Mouse (Mus musculus): ENCODE data around the gene Adamts9.

Gene Adamts9

DNA sequence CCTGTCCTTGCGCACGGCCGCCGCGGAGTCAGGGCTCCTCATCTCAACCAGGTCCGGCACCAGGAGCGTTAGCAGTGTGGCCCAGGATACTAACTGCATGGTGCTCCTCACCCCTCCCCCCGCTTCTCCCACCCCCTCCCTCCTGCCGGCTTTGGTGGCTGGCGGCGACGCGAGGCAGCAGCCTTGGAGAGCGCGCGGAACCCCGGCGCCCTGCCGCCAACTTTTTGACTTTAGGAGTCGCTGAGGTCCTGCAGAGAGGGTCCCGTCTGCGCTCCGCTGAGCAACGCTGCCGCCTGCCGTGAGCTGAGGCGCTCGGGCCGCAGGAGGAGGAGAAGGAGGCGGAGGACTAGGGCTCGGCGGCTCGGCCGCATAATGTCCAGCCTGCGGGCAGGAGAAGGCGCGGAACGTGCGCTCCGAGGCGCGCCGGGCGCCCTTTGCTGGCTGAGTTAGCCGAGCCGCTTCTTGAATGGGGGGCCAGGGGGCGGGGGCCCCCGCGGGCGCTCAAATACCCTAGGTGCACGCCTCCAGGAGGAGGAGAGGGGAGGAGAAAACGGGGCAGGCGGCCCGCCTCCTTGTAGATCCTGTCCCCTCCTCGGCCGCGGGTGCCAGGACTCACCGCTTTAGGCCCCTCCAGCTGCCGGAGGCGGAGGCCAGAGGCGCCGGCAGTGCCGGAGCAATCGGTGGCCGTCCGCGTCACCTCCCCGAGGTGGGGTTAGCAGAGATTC lies at the start of gene Adamts9:
TSS of gene Adamts9 (minus strand) at position 436 of the 725 bp plus-strand sequence.
- peak; percentile 12 to 16 for DNase-seq

DNA sequence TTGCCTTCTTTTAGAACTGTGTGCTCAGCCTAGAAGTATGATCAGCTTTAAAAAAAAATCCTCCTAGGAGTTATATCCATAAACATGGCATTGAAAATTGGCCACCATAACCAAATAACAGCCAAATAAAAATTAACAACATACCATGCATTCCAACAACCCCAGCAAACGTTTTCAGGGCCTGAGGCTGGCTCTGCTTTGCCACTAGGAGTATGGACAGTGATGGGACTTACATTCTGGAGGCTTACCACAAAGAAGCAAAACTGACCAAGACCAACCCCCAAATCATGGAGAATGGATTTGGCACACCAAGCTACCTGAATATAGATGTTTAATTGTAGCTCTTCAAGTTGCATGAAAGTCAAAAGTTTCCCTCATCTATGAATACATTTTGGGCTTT lies 48.3 kb upstream of the Adamts9 start:
- no peak for DNase-seq

DNA sequence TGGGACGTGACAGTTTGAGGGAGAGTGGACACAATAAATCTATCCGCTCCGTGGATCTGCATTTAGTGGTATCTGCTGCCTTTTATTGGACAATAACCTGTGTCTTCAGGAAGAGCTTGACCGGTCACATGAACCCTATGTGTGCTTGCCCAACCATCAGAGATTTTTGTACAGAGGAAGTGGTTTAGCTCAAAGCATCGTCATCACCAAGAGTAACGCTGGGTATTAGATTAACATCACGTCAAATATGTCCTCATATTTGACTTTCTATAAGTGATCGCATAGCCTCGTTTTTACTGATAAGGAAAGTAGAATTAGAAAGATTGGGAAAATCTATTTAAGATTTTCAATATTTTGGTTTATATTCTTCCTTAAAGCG lies 45.3 kb upstream of the Adamts9 start:
- DNase-seq = no peak

DNA sequence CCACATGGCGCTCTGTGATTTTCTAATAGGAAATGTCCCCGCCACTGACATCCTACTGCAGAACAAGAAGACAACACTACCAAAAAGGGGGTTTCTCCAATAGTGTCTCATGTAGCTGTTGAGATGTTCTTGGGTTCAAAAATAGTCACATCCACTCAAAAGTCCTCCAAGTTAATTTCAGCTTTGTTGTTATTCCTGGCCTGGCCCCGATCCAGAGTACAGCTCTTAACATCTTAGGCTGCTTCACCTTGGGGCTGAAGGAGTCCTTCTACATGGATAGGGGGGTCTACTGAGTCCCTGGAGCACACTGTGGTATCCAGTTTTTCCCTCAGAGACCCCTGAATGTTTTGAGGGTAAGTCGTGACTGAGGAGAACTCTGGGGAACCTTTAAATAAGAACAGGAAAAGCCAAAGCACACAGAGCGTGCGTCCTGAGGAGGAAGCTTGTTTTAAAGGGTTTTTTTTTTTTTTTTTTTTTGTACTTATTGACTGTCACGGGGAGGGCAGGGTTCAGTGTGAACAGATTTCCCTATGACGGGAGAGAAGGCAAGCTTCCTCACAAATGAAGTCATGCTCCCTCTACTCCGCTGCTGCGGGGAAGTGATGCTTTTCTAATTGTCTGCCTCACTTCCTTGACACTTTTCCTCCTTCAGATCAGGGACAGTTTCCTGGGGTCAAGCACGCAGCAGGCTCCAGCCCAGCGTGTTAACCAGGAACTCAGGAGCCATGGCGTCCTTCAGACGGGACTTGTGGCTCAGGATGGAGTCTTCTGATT lies 44.7 kb upstream of the Adamts9 start:
- DNase-seq = no peak

DNA sequence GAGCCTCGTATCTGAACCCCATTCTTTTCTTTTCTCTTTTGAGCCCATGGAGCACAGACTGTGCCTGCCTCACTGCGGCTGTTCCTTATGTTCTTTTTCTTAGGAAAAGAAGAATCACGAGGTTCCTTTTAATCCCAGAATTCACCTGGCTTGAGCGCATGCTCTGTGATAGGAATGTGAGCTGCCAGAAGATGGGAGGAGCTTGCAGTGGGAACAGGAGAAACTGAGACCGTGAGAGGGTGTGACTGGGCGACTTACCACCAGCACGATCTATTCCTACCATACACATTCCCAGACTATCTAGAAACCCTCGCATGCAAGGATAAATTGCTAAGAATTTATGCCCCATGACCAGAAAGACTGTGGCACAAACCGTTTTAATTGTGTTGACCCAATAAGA lies 44.1 kb upstream of the Adamts9 start:
- DNase-seq = no peak

DNA sequence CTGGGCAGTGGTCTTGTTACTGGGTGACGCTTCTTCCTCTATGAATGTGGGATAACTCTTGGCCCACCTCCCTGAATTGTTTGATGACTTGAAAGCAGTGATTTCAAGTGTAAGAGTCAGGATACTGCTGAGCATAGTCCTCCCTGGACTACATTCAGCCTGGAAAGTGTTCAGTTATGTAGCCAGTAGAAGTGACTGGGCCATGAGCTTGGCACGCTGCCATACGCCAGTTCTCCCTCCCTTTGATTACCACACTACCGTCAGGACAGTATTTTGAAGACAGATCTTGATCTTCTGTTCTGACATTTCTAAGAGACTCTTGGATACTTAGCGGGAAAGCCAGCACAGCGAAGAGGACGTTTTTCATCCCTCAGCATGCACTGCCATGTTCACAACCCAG lies 40.1 kb upstream of the Adamts9 start:
- no peak for DNase-seq

DNA sequence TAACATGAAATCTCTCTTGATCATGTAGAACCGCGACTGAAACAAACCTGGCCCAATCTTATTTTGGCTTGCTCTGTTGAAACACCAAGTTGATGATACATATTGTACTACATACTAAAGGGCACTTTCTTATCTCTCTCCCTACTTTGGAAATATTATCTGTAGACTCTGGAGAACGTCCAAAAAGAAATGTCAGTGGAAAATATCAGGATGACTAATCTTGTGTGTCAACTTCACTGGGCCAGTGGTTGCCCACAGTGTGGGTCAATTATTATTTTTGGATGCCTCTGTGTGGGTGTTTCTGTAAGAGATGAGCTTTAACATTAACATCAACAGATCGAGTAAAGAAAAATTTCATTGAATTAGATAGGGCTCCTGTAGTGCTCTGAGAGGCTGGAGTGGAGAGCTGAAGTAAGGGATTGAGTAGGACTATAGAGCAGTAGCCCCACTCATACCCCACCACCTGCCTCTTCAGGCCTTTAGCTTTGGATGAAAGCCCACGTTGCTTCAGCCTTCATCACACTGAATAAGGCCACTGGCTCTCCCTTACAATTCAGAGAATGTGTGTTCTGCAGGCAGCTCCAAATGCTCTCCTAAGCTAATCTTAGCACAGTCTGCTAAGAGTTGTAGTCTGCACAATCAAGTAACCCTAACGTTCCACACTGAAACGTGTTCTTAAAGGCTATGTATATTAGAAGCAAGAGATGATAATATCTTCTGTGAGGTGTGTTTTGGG lies 38.3 kb upstream of the Adamts9 start:
- no peak for DNase-seq

DNA sequence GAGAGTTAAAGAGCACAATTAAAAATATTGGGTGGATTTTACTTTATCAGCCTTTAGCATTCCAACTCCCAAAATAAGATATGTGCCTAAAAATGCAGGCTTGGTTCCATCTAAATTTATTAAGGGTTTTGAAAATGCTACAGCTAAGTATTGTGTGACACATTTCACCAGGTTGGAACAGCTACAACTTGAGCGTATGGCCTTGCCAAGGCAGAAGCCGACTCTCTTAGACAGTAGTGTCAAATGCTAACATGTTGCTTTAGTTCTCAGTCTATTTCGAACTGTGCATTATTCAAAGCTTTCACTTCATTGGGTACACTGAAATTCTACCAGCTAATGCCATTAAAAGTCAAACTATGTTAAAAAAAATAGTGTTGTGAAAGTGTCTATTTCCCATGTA lies 30.0 kb upstream of the Adamts9 start:
- DNase-seq = no peak

DNA sequence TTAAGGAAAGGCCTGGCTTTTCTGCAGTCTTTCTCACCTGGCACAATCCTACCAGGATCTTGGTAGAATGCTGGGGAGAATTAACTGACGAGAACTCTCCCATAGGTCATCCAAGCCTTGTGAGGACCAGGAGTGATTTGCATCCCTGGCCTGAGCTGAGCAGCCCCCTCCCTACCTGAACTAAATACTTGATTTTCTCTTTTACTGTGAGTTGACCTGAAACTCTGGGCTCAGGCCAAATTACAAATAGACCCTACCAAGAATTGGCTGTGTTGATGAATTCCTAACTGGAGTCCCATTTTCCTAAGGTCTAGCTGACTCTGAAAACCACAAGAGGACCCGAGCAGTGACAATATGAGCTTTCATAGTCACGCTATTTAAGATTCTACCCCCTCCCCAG lies 25.4 kb upstream of the Adamts9 start:
- no peak for DNase-seq

DNA sequence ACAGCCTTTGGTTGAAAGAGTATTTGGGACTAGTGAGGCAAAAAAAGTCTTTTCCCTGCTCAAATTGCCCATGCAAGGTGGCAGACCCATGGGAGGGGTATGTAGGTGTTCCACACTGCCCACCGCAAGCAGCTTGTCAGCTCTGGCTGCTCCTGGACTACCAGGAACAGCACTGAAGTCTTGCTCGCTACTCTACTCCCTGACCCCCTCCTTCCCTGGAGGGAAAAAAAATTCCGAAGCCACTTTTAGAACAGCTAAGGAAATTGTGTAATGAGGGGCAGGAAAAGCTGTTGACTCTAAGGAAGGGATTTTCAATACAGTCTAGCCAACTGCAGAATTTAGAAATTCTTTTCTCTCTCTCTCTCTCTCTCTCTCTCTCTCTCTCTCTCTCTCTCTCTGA lies 24.9 kb upstream of the Adamts9 start:
- DNase-seq = no peak

DNA sequence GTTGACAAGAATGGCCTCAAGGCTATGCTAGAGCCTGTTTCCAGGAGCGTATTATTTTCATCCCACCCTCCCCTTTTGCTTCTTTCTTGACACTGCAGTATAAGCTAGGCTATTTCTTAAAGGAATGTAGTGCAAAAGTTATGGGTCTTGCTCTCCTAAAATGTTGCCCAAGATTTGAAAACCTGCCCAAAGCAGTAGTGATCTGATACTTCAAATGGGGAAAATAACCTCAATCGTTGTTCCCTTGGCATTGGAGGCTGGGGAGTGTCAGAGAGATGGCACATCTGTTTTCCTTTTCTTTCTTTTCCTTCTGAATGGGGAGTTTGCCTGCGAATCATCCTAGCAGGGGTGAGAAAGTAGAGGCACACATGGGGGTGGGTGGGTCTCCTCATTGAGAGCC lies 19.7 kb upstream of the Adamts9 start:
- DNase-seq = no peak

DNA sequence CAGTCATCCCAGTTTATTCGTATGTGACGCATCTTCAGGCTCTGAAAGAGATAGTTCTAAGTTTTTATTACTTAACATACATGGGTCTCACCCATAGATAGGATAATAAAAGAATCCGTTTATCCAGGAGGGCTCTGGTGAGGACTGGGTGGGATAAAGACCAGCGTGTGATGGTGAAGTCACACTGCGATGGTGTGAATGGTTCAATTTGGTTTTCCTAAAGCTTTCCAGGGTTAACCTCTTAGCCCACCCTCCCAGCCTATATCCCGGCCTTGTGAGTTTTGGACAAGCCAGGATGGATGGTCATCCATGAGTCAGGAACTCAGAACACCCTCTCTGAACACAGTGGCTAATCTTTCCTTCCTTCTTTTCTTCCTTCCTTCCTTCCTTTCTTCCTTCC lies 17.7 kb upstream of the Adamts9 start:
- DNase-seq = no peak

DNA sequence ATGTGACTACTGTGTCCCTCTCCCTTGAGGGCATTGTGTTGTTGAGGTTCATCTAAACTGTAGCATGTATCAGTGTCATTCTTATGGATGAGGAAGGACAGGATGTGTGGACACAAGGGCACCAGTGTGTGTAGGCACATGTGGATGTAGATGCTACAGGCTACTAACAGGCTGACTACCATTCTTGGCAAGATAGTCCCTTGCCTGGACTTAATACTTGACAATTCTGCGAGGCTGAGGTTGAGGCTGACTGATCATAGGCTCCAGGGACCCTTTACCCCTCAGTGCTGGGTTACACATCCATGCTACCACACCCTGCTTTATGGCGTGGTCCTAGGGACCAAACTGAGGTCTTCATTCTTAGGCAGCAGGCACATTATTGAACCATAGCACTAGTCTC lies 16.1 kb upstream of the Adamts9 start:
- no peak for DNase-seq

DNA sequence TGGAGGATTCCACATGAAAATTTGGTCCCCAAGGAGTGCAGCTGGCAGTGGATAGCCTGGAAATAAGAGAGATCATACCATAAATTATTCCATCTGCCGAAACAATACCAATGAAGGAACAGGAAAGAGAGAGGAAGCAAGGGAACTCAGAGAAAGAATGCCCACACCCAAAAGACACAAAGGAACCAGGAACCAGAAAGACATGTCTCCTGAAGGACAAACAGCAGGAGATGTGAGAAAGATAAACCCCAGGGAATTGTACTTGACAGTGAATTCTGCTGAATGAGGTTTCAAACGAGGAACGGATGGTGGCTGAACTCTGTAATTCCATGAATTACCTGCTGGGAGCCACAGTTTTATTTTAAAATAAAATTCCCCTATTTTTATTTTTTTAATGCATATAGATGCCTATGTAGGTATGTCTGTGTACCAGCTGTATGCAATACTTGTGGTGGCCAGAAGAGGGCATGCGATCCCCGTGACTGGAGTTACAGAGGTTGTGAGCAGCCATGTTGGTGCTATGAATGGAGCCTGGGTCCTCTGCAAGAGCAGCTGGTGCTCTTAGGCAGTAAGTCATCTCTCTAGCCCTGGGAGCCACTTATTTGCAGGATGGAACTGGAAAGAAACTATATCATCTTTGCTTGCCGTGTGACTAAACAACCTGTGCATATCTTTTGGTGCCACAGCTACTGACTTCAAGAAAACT lies 4.2 kb upstream of the Adamts9 start:
- DNase-seq = no peak

DNA sequence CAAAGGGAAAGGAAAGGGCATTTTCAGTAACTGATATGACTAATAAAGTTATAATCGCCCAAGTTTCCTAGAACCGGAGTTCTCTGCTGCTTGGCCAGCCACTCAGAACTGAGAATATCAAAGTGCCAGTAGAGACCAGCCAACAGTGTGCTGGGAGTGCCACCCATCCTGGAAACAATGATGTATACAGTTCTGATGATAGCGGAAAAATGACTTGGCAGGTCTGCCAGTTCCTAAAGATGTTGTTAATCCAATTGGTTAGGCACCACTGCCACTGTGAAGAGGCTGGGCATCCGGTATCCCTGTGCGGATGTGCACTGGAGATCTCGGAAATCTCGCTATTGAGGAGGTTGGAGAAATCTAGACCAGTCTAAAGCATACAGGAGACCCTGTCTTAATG lies 1.4 kb upstream of the Adamts9 start:
- no peak for DNase-seq

DNA sequence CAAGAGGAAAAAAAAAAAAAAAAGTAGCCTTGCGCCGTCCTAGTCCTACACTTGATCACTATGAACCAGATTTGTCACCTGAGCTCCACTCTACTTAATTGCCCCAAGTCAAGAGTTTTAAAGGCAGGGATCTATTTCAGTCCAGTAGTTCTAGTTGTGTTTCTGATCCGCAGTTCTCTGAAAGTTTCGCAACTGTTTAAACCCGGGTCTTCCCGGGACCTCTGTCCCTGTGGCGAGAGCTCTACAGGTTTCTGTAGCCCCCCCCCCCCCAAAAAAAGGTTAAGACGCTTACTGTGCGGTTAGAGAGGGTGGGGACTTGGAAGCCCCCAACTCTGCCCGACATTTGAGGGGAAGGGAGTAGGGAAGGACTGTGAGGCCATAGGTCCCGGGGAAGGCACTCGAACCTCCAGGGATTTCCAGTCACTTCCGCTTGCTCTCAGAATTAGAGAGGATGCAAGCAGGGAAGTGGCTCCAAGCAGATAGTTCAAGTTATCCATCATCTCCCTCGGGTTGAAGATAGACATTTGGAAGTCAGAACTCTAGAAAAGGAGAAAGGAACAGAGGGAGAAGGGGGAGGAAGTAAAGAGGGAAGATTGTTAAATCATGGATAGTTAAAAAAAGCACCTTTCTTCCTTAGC lies 875 bp upstream of the Adamts9 start:
- DNase-seq = no peak

DNA sequence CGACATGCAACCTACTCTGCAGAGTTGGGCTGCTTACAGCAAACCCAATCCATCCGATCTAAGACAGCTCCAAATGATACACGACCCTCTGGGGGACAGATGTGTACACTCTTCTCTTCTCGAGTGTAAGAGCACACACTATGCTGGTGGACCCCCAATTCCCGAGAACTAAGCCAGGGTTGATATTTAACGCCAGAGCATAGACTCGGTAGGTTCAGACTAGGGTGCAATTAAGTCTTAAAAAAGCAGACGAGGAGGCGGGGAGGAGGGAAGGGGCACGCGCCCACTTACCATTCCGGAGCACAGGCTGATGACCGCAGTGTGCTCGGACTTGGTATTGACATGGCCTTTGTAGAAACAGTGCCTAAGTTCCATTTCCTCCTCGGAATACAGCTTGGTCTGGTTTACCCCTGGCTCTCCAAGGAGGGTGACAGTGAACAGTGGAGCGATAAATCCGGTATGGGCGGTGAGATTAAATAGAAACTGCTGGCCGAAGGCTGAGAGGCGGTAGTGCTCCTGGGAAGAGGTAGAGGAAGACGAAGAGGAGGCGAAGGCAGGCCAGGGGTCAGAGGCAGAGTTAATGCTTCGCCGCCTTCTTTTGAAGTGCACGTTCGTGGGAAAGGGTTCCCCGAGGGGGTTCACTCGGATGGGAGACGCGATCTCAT lies 1.4 kb downstream of the Adamts9 start:
- no peak for DNase-seq

DNA sequence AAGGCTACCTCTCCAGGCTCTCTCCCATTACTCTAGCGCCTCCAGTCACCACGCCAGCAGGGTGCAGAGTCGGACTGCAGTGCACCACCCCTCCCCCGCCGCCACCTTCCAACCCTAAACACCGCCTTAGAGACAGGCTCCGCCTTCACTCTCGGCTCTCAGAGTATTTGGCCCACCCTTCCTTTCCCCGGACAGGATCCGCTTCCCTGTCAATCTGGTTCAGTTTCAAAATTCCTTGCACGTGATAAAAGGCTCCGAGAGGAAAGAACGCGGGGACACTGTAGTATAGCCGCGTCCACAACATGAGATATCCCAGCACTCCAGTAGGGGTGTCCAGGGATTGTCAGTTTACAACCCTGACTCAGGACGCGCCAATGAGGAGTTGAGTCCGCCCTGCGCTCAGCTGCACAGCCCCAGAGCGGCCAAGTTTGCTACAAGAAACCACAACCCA lies 2.0 kb downstream of the Adamts9 start:
- peak; percentile 26 for DNase-seq

DNA sequence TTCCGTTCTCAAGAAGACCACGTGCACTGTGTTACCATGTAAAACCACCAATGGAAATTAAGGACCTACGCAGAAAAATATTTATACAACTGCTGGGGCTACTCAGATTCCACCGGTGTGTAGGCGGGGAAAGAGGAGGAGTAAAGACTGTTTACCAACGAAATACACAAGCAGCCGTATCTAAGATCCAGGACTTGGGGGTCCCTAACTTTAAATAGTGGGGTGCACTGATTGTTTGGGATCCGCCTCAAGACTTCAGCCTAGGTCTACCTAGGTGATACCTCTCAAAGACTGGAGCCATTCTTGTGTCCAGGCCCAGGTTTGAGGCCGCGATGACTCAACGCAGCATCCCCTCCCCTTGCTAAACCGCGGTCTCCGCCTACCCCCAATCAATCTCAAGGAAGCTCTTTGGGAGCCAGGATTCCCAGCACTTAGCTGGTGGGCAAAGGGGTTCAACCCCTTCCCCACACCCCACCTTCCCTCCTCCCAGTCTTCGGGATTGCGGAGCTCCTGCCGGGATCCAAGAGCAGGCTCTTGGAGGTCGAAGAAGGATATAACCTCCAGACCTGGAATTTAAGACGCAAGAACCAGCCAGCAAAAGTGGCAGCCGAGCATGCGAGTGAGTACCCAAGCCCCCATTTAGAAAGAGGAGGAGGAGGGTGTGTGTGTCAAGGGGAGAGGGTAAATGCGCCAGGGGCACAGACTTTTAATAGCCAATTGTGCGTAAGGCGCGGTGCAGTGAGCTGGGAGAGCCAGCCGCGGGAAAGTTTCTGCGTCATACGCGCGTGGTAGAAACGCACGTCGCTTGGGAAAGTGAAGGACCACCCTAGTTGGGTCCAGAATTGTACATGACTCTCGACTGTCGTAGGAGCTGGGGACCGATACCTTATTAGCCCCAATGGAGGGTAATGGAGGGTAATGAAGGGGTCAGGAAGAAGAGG lies 2.8 kb downstream of the Adamts9 start:
- DNase-seq = no peak

DNA sequence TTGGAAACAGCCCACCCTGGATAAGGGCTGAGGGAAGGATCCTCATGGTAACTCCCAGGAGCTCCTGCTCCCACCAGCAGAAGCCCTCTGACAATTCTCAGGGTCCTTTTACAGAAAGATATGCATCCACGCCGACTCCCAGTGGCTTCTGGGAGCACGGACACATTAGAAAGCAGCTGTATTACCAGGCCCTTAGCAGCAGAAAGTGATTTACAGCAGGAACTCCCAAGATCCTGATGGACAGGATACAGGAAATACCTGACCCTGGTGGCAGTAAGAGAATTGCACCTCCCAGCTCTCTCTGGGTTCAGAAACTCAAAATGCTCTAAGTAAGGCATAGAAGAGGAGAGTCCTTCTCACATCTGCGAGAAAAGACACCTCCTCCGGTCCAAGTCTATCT lies 15.0 kb downstream of the Adamts9 start:
- no peak for DNase-seq

DNA sequence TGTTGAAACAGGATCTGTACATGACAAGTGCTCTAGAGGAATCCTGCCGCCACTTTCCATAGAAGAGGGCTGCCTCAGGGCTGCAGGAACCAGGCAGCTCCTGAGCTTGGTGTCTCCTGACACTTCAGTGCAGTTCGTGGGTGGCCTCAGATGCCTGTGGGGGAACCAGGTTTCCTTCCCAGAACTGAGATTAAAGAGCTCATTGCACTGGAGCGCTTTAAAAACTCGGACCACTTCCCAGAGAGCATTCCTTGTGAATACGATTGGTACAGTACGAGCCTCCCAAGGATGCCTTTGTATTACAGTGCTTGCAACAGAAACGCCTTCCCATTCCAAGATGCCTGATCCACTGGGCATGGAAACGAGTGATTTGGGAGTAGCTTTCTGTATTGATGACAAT lies 18.8 kb downstream of the Adamts9 start:
- no peak for DNase-seq
